Mouse (Mus musculus) thymus, postnatal 14 days (tissue): Measurements from ENCODE around the gene Ivl.

Source experiments
- DNase-seq: peaks from one replicate; pipeline ENCODE4 v3.0.0; 2021

The Ivl gene

DNA sequence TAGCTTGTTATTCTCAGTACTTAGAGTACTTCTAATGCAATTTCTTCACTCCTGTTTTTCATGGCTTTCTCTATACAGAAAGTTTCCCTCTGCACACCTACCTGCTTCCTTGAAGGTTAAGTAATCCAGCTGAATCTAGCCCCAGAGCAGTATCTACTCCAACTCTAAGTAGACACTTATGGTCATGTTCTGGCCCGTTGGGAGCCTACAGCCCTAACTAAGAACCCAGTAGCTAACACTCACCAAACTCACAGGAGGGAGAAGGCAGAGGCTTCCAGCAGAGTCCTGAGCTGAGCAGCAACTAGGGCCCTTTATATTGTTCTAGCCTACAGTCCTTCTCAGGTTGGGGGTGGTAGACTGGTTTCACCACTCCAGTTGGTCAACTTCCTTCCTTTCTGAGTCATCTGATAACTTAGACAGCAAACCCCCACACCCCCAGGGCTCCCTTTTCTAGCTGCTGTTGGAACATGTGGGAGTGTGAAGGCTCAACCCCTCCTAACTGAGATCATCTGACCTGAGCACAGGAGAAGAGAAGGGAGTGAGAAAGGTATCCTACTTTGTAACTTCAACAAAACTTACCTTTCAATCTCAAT, at the start of gene Ivl:
Ivl (minus strand) TSS at position 287 of the 593 bp plus-strand sequence.
- DNase-seq, result no peak

DNA sequence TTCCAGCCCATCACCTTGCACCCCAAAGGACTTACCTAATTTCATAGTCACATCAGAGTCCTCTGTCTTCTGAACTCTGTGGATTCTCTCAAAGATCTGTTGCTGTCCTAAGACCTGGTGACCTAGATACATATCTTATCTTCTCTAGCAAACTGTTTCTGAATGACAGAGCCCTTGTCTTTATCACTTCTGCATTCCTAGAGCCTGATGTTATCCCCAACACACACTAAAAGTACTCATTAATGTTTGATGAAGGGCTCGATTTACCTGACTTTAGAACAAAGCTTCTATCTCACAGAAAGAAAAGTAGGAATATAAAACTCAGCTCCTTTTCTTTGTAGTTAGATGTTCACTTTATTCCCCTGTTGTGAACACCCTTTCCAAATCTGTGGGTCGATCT, 48.0 kb upstream of the Ivl start, which contains the start of gene Lce6a:
Lce6a (minus strand) TSS at position 101 of the 400 bp plus-strand sequence.
- no peak for DNase-seq

GRCm38 (mm10) chr3:92609804-92610203, 36.3 kb upstream of the Ivl start:
- DNase-seq, result no peak

DNA sequence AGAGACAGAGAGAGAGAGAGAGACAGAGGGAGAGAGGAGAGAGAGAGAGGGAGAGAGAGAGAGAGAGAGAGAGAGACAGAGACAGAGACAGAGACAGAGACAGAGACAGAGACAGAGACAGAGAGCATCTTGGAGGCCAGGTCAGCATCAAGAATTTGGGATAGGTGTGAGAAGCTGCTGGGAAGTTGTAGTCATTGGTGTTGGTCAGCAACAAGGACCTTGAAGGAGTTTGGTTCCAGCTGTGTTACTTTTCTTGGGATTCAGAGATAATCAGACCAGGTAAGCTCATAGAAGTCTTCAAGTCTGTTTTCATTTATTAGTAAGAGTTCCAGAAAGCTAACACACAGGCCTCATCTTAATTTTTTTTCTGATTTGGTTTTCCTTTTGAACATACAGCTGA, 33.9 kb upstream of the Ivl start, which contains the start of gene 2210017I01Rik:
2210017I01Rik (minus strand) TSS at position 101 of the 400 bp plus-strand sequence.
- no peak for DNase-seq

- no peak for DNase-seq
Observed at GRCm38 (mm10) chr3:92602169-92602568, 28.6 kb upstream of the Ivl start.

DNA sequence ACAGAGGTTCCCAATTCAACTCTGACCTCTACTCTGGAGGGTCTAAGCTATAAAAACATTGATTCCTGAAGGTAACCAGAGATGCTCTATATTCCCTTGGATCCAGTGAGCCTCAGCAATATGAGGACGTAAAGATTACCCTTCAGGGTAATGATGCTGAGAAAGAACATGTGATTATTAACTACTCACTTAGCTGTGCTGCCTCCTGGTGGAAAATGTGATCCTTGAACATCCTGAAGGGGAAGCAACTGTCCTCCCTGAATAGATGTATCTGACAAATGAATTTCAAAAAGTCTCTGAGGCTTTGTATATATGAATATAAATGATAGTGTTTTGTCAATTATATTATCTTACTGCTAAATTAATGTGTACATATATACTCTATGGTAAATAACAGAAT, 26.9 kb upstream of the Ivl start:
- DNase-seq, result no peak

- no peak for DNase-seq
Observed at GRCm38 (mm10) chr3:92599973-92600372, 26.4 kb upstream of the Ivl start.

DNA sequence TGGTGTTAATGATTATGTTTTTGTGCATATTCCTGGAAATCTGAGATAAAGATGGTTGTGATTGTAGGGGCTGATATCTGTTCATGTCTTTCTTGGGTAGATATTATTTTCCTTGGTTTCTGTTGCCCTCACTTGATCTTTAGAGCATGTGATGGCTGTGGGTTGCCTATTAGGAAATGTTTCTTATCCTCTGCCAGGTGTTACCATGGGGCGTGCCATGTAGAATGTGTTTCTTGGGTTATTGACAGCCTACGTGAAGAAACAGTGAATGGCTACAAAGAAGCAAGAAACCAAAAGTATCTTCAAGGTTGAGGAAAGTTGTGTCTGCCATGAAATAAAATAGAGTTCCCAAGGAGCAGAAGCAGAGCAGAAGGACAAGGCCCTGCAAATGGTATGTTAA, 24.9 kb upstream of the Ivl start:
- no peak for DNase-seq

DNA sequence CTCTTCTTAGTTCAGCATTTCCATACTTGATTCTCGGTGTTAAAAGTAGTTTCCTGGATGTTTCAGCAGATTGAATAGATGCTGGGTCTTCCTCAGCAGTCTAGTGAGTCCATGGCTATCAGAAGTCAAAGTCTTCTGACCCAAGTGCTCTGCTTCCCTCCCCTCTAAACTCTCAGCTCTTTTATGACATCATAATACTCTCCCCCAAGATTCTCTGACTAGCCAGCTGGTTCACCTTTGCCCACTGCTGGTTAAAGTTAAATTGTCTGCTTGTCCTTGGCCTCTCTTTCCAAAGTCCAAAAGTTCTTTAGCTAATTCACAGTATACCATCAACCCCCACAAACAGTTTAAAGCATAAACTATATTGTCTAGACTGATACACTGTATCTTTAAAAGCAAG, 15.3 kb upstream of the Ivl start, which contains the start of gene Smcp:
Smcp (minus strand) TSS at position 140 of the 400 bp plus-strand sequence.
- no peak for DNase-seq

- DNase-seq, result no peak
Observed at GRCm38 (mm10) chr3:92587190-92587589, 13.7 kb upstream of the Ivl start.

GRCm38 (mm10) chr3:92585055-92585454, 11.5 kb upstream of the Ivl start:
- no peak for DNase-seq

DNA sequence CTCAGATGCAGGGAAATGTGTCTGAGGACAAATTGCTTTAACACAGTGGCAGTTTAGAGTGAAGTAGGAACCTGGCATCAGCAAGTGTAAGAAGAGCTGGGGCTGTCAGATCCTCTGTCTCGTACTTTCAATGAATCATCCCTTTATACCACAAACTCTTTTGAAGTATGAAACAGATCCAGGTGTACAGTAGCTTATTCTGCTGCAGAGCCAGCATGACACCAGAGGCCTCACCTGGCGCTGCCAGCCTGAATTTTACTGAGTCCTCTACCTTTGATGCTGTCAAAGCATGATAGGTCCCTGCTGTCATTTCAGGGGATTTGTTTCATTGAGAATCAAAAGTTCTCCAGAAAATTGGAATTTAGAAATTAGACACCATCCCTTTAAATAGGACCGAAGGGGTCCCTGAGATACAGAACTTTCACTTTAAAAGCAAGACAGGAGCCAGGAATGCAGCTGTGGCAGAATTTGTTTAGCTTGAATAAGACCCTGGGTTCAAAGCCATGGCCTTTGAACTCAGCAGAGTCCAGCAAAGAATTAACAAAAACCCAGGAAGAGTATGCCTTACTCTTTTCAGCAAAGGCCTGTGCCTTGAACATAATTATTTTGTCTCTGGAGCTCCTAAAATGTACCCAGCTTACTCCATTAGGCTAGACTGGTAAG, 9.8 kb upstream of the Ivl start:
- no peak for DNase-seq

DNA sequence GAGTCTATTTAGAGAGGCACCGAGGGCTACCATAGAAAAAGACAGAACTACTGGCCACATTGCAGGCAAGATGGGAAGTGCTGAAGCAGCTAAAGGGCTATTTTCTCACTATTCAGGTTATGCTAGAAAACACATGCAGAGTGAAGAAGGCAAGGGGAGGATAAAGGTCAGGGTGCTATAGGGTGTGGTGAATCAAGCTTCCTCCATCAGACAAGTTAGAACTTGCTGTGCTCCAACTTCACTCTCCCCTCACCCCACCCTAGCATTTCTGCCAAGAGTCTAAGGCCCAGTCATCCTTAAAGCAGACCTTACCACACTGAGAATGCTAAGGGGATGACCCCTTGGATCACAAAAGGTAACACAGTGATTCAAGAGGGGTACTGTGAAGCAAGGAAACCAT, 6.0 kb upstream of the Ivl start:
- no peak for DNase-seq

DNA sequence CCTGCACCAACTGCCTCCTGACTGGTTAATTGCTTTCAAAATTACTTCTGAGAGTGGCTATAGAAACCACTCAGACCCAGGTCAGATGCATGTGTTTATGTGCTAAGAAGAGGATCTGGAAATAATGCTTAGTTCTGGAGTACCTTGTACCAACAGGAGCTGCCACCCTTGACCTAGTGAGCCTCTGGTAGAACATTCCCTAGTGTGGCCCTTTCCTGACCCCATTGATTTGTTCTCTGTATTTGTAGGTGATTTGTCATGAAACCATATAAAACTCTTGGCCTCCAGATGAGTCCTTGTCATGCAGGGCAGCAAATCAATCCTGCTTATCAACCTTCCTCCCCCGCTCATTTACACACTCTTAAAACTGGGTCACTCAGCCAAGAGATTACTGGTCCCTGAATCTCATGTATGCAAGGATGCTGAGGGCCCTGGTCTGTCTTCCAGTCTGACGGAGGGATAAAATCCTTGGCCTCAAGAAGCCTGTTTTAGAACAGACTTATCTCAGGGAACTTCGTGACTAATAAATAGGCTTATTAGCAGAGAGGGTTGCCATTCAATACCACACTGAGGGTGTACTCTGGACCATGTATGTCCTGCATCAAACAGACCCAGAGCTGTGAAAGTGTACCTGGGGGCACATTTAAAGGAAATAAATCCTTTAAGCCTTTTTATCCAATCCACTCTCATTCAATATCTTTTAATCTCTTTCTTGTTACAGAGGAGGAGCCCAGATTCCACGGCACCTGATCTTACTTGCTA, 5.3 kb upstream of the Ivl start:
- no peak for DNase-seq

DNA sequence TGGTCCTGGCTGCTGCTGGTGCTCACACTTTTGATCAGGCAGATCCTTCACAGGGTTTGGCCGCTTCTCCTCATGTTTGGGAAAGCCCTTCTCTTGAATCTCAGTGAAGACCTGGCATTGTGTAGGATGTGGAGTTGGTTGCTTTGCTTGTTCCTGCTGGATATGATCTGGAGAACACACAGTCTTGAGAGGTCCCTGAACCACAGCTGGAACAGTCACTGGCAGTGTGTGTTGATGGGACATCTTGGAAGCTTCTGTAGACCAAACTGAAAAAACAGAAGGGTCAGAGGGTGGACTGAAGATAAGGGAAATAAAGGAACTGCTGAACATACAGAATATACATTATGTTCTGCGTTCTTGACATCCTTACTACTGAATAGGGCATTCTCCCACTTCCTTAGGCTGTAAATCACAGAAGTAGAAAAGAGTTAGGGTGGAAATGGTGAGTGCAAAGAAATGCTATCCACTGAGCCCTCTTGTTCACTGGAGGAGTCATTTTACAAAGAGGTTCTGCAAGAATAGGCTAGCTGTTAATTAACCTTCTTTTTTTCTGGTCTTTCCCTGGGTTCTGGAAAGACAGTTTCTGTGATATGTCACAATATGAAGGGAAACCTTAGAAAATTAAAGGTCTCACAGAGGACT, 900 bp downstream of the Ivl start:
- no peak for DNase-seq

DNA sequence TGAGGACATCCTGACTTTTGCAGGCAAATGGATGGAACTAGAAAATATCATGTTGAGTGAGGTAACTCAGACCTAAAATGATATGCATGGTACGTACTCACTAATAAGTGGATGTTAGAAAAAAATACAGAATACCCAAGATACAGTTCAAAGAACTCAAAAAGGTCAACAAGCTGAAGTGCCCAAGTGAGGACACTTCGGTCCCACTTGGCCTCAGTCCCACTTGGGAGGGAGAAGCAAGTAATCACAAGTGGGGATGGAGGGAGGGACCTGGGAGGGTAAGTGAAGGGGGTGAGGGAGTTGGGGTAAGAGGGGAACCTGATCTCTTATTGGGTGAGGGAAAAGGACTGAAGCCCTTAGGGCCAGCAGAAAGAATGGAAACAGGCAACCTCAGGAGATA, 4.8 kb downstream of the Ivl start:
- DNase-seq, result no peak

DNA sequence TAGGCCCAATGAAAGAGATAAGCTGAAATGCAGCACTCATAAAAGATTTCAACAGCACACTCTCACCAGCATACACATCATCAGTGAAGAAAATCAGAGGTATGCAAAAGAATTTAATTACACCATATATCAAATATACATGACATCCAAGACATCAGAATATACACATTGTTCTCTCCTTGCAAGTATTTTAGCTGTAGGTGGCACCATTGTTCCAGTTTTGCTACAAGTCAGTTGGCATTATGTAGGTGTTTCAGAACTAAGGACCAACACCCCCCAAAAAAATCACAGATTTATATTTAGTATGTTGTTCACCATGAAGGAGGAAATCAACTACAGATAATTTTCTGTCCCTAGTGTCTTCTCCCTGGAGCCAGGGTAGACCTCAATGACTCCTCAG, 8.1 kb downstream of the Ivl start:
- DNase-seq, result no peak

GRCm38 (mm10) chr3:92534411-92534810, 39.1 kb downstream of the Ivl start, which contains the start of gene 2310046K23Rik:
2310046K23Rik (minus strand) TSS chr3:92534511.
- DNase-seq, result no peak
